Mouse (Mus musculus) lung, postnatal 0 days (tissue): ENCODE results near the gene Neurl2.

ENCODE experiments used
- CTCF ChIP-seq: IDR thresholded peaks from 2 replicates; pipeline ENCODE4 v1.5.1; 2016; ENCODE audit warnings: antibody characterized with exemption, mild to moderate bottlenecking
- EP300 ChIP-seq: IDR thresholded peaks from 2 replicates; pipeline ENCODE4 v1.6.1; 2016; ENCODE audit warnings: antibody characterized with exemption, mild to moderate bottlenecking, control low read depth

DNA sequence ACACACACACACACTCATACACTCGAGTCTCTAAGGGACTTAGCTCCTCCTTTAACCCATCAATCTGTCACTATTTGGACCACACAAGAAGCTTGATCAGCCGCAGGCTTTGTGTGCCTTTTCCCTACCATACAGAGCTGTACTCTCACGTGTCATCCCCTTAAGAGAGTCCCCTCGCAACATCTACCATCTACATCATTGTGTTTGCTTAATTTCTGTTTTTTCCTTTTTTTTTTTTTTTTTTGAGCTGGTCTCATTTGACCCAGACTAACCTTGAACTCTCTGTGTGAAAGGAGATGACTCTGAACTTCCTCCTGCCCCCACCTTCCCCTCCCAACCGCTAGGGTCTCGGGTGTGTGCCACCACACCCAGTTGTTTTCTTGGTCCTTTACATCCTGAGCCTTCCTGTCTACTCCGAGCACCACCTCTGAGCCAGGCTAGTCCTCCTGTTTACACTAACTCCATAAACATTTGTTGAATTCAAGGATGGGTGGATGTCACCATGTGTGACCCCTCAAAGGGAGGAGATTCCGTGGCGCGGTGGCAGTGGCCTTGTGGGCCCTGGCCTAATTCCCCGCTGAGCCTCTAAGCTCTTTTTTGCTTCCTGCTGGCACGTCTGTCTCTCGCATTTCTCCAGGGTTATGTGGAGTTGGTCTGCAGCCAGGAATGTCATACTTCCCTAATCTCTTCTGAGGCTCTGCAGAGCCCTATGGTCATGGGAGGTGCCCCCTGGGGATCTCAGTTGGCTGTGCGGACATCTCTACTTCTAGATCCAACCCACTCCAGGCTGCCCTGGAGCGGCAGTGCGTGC is 33.7 kb upstream of the Neurl2 start:
- TF ChIP-seq CTCF (peak; percentile 48), EP300 (peak; percentile 93)
